Mouse (Mus musculus) liver, embryonic 14.5 days (tissue): ENCODE measurements around the gene Pds5b.
A peak's percentile ranks its signal among the peaks of the same experiment; 100 is the strongest.

Experiments
- CTCF ChIP-seq: IDR thresholded peaks from 2 replicates; pipeline ENCODE4 v1.5.1; 2016; ENCODE audit warnings: antibody characterized with exemption, low read depth, control low read depth
- EP300 ChIP-seq: IDR thresholded peaks from 2 replicates; pipeline ENCODE4 v1.6.1; 2016; ENCODE audit warnings: antibody characterized with exemption, low read depth

GRCm38 (mm10) chr5:150673153-150673835 is at the start of gene Pds5b:
- TF ChIP-seq CTCF (peak; percentile 84), EP300 (no peak)
